Mouse (Mus musculus) thymus, postnatal 10 days (tissue): ENCODE results near the gene Rsg1.

Experiments
- DNase-seq, 2 experiments: peaks; one replicate each; pipeline ENCODE4 v3.0.0; 2021; ENCODE audit warnings: low spot score in 2 of 2

The Rsg1 gene

DNA sequence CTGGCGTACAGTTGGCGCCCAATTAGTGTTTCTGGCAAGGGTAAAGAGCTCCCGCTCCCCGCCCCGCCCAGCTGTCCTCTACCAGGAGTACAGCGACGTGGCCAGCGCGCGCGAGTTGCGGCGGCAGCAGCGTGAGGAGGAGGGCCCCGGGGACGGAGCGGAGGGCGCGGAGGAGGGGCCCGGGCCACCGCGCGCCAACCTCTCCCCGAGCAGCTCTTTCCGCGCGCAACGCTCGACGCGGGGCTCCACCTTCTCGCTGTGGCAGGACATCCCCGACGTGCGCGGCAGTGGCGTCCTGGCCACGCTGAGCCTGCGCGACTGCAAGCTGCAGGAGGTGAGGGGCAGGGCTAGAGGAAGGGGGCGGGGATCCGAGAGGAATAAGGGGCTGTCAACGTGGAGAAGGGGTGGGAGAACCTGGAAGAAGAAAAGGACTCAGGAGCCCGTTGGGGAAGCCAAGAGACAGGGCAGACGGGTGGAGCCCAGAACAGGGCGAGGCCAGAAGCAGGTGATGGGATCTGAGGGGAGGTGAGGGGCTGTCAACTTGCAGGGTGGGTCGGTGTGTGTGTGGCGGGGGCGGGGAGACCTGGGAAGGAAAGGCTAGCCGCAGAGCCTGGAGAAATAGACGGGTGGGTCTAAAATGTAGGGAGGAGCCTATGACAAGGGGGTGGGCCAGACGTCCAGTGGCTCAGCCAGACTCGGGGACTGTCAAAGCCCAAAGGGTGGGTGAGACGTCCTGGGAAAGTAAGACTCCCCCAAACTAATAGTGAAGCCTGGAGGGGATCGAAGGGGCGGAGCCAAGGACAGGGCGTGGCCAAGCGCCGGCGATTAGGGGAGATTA lies 34.2 kb downstream of the Rsg1 start:
- no peak for DNase-seq

- no peak for DNase-seq
Measured at GRCm38 (mm10) chr4:141248614-141248978, 34.8 kb downstream of the Rsg1 start.

GRCm38 (mm10) chr4:141249383-141249782 lies 35.6 kb downstream of the Rsg1 start:
- no peak for DNase-seq

- DNase-seq: no peak
Measured at GRCm38 (mm10) chr4:141251071-141251470, 37.3 kb downstream of the Rsg1 start.

DNA sequence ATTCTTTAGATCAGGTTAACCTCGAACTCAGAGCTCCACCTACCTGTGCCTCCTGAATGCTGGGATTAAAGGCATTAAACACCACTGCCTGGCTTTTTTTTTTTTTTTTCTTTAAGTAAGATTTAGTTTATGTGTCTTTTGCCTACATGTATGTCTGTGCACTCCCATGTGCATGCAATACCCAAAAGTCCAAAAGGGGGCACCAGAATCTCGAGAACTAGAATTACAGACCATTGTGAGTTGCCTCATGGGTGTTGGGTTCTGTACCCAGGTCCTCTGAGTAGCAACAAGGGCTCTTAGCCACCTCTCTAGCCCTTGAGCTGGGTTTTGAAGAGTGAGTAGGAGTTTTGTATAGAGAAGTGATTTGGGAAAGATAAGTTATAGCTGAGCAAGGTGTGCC lies 38.9 kb downstream of the Rsg1 start:
- no peak for DNase-seq

DNA sequence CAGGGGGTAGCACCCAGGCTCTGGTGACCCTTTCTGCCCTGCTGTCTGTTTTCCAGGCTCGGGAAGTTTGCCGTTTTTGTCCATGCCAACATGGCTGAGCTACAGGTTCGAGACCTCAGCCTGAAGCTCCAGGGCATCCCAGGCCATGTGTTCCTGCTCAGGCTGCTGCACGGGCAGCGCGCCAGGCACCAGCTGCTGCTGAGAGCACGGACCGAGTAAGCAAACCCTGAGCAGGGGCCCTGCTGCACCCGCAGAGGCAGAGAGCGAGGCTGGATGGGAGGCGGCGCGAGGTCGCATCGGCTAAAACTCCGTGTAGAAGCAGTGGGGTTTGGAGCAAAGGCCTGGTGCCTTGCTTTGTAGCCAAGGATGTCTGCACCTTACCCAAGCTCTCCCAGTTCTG lies 40.5 kb downstream of the Rsg1 start:
- no peak for DNase-seq

GRCm38 (mm10) chr4:141257440-141257839 lies 43.7 kb downstream of the Rsg1 start:
- no peak for DNase-seq

- DNase-seq: no peak
Measured at GRCm38 (mm10) chr4:141259413-141259812, 45.7 kb downstream of the Rsg1 start.

DNA sequence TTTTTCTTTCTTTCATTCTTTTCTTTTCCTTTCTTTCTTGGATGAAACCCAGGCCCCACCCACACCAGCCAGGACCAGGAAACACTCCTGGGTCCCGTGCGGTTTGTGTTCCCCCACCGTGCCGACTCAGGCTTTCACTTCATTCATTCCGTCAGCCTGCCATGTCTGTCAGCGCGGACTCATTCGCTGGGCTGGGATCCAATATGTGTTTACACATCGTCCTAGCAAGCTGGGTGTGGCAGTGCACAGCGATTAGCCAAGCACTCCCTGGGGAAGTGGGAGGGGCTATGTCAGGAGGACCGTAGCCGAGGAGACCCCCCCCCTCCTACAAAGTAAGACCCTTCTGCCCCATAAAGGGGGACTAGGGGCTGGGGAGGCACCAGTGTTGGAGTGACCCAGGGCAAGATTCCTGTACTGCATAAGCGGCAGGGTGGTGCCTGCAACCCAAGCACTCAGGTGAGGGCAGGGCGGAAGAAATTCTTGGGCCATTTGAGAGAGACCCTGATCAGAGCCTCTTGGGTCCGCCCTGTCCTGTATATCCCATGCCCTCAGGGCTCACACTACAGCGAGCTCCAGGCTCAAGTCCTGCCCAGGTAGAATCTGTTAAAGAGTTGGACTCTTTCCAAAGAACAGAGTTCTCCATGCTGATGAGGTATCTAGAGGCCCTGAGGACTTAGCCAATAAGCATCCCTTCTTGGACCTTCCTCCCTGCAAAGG lies 46.4 kb downstream of the Rsg1 start:
- no peak for DNase-seq

GRCm38 (mm10) chr4:141262906-141263637 lies 49.3 kb downstream of the Rsg1 start:
- no peak for DNase-seq

DNA sequence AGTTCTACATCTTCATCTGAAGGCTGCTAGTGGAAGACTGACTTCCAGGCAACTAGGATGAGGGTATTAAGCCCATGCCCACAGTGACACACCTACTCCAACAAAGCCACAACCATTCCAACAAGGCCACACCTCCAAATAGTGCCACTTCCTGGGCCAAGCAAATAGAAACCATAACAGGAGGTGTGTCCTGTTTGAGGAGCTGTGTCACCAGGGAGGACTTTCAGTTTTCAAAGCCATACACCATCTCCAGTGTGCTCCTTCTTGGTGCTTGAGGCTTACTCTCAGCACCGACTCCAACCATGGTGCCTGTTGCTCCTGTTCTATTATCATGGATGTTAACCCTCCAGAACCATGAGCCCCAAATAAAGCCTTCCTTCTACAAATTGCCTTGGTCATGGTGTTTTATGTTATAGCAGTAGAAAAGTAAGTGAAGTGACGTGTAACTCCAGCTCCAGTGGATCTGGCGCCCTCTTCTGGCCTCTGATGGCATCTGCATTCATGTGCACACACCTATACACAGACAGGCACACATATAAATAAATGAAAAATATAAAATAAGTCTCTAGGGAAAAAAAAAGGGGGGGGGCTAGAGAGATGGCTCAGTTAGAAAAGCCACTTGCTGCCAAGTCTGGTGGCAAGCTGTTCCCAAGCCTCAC lies 52.4 kb downstream of the Rsg1 start:
- no peak for DNase-seq

DNA sequence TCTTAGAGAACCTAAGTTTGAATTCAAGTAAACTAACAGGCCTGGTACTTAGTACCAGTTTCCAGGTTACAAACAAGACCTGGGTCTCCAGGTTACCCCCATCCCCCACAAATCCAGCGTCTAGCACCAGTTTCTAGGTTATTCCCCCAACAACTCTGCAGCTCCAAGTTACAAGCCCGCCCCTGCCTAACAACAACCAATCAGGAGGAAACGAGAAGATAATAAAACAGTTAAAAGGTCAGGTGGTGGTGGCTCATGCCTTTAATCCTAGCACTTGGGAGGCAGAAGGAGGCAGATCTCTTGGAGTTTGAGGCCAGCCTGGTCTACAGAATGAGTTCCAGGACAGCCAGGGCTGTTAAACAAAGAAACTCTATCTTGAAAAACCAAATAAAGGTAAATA lies 53.5 kb downstream of the Rsg1 start:
- no peak for DNase-seq

- DNase-seq: peak in 1 of 2 experiments; percentile 41
Measured at GRCm38 (mm10) chr4:141267837-141268236, 54.1 kb downstream of the Rsg1 start.

DNA sequence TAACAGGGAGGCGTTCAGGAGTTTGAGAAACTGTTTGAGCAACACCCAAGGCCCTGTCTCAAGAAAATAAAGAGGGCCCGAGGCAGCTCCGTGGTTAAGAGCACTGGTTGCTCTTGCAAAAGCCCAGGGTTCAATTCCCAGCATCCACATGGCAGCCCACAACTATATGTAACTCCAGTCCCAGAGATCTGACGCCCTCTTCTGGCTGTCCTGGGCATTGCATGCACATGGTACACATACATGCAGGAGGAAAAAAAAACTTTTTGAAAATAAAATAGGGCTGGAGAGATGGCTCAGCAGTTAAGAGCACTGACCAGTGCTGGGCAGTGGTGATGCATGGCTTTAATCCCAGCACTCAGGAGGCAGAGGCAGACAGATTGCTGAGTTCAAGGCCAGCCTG lies 54.6 kb downstream of the Rsg1 start:
- no peak for DNase-seq

GRCm38 (mm10) chr4:141269080-141269479 lies 55.3 kb downstream of the Rsg1 start:
- DNase-seq: no peak

GRCm38 (mm10) chr4:141270201-141270940 lies 56.6 kb downstream of the Rsg1 start:
- DNase-seq: no peak

DNA sequence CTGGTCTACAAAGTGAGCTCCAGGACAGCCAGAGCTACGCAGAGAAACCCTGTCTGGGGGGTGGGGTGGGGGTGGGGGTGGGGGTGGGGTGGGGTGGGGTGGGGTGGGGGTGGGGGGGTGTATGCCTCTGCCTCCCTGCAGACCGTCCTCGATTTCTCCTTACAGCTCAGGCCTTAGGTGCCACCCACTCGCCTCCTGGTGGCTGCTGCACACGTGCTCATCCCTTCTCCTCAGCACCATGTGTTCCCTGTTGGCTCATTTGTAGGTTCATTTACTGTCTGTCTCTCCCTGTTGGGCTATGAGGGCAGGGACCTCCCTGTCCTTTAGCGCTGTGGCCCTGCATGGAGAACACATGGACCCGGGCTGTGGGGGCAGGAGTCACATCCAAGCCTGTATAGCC lies 57.5 kb downstream of the Rsg1 start:
- DNase-seq: no peak

GRCm38 (mm10) chr4:141271721-141272120 lies 58.0 kb downstream of the Rsg1 start:
- no peak for DNase-seq

DNA sequence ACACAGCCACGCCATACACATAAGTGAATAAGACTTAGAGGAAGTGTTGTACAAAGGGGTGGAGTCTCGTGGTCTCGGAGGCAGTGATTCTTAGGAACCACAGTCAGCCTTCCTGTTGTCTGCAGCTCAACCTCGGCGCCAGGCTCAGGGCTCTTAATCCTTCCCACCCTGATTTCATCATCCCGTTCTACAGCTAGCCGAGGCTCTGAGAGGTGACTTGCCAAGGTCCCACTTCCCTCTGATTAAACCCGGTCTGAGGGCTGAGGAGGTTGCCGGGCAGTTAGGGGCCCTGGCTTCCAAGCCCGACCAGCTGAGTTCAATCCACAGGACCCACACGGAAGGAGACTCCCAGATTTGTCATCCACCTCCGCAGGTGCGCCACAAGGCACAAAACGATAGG lies 59.1 kb downstream of the Rsg1 start:
- no peak for DNase-seq

DNA sequence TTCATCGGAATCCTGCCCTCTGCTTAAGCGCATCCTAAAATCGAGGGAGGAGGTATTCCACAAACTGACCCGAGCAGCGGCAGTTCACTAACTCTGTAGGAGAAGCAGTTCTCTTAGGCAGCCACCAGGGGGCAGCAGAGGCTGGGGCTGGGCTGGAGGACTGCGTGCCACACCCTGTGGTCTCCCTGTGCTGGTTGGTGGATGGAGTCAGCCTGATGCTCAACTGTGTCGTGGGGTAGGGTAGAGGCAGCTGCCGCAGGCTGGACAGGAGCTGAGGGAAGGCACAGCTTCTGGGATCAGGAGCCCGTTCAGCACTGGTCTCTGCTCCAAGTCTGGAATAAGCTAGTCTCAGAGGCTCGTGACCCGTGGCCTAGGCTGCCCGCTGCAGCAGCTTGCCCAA lies 59.5 kb downstream of the Rsg1 start:
- peak; percentile 30 to 76 for DNase-seq
